Mouse (Mus musculus) testis, adult 2 months (tissue): ENCODE measurements around the gene B3galt1. TPM values are rescaled to one million over a fixed set of nuclear protein-coding genes. Genes with fewer than 3 reads are reported as not detected.

Experiments
- H3K27ac ChIP-seq: fragments of 200-500 bp; 2 replicates; pipeline ENCODE4 v1.5.1; 2012; ENCODE audit warnings: low read depth, low read length; ENCODE audit not compliant: control insufficient read depth, insufficient read depth
- H3K27me3 ChIP-seq: fragments of 200-500 bp; 2 replicates; pipeline ENCODE4 v1.6.1; 2012; ENCODE audit warnings: mild to moderate bottlenecking, low read length, moderate library complexity; ENCODE audit not compliant: control insufficient read depth, insufficient read depth
- H3K36me3 ChIP-seq: fragments of 200-500 bp; 2 replicates; pipeline ENCODE4 v1.6.1; 2012; ENCODE audit warnings: mild to moderate bottlenecking, low read length; ENCODE audit not compliant: control insufficient read depth, insufficient read depth
- H3K4me1 ChIP-seq: fragments of 200-500 bp; 2 replicates; pipeline ENCODE4 v1.6.1; 2012; ENCODE audit warnings: low read length; ENCODE audit not compliant: control insufficient read depth, insufficient read depth
- H3K4me3 ChIP-seq: fragments of 200-500 bp; 2 replicates; pipeline ENCODE4 v1.5.1; 2012; ENCODE audit warnings: low read depth, mild to moderate bottlenecking, low read length, moderate library complexity, mixed read lengths; ENCODE audit not compliant: control insufficient read depth
- CTCF ChIP-seq: fragments of 200-500 bp; IDR thresholded peaks from 2 replicates; pipeline ENCODE4 v1.5.1; 2012; ENCODE audit warnings: low read depth, mild to moderate bottlenecking, inconsistent platforms, low read length, moderate library complexity; ENCODE audit not compliant: control insufficient read depth, insufficient read depth, insufficient replicate concordance
- POLR2A ChIP-seq: fragments of 200-500 bp; IDR thresholded peaks from 2 replicates; pipeline ENCODE4 v1.6.1; 2012; ENCODE audit warnings: low read depth, mild to moderate bottlenecking, inconsistent platforms, low read length, moderate library complexity; ENCODE audit not compliant: control insufficient read depth
- polyA plus RNA-seq: library from polyadenylated mRNA; depleted of rRNA; stranded (reverse); fragments of >200 nt; gene quantifications from 2 replicates; pipeline ENCODE4 v1.2.3, GENCODE M21; 2012; rRNA removed

B3galt1 gene
- 0.36 and 0.40 TPM in 2 replicates for polyA plus RNA-seq

GRCm38 (mm10) chr2:67565480-67566331 lies at the start of gene B3galt1:
TSS of gene B3galt1 (plus strand) at chr2:67565871.
- H3K4me3 ChIP-seq = peak within 1 kb of the TSS; percentile 70
- H3K36me3 ChIP-seq = no peaks in the 10 kb centered on the region
- peaks cover 8% of the 10 kb centered on the region for H3K4me1 ChIP-seq
- no peaks in the 10 kb centered on the region for H3K27me3 ChIP-seq
- H3K27ac ChIP-seq = no peak within 1 kb of the TSS
- no peak for TF ChIP-seq POLR2A
- no peak for TF ChIP-seq CTCF

GRCm38 (mm10) chr2:67516405-67516804 lies 49.3 kb upstream of the B3galt1 start:
- TF ChIP-seq CTCF (no peak), POLR2A (no peak)
- no peaks in the 10 kb centered on the region for H3K36me3 ChIP-seq
- H3K27me3 ChIP-seq = no peaks in the 10 kb centered on the region
- H3K4me3 ChIP-seq = no peak overlapping the region
- no peak overlapping the region for H3K27ac ChIP-seq
- no peaks in the 10 kb centered on the region; the same call in 1 of the 2 replicates for H3K4me1 ChIP-seq

- no peaks in the 10 kb centered on the region for H3K4me1 ChIP-seq
- H3K36me3 ChIP-seq = no peaks in the 10 kb centered on the region
- H3K27me3 ChIP-seq = no peaks in the 10 kb centered on the region
- no peak overlapping the region for H3K27ac ChIP-seq
- H3K4me3 ChIP-seq = no peak overlapping the region
- TF ChIP-seq POLR2A (no peak), CTCF (no peak)
These were observed 30.3 kb upstream of the B3galt1 start for GRCm38 (mm10) chr2:67535347-67535746.

- Histone ChIP-seq H3K4me3 (no peak overlapping the region), H3K36me3 (no peaks in the 10 kb centered on the region), H3K4me1 (no peaks in the 10 kb centered on the region)
These were observed 26.2 kb upstream of the B3galt1 start for GRCm38 (mm10) chr2:67539426-67539825.

GRCm38 (mm10) chr2:67541957-67542696 lies 23.5 kb upstream of the B3galt1 start:
- H3K36me3 ChIP-seq = no peaks in the 10 kb centered on the region
- no peak overlapping the region for H3K27ac ChIP-seq
- no peaks in the 10 kb centered on the region for H3K27me3 ChIP-seq
- no peak overlapping the region for H3K4me3 ChIP-seq
- no peaks in the 10 kb centered on the region for H3K4me1 ChIP-seq
- no peak for TF ChIP-seq CTCF
- TF ChIP-seq POLR2A = no peak

More at GRCm38 (mm10) chr2:67539426-67539825, 26.2 kb upstream of the B3galt1 start:
- TF ChIP-seq POLR2A (no peak), CTCF (no peak)
- H3K27ac ChIP-seq = no peak overlapping the region
- no peaks in the 10 kb centered on the region for H3K27me3 ChIP-seq

GRCm38 (mm10) chr2:67544426-67544825 lies 21.2 kb upstream of the B3galt1 start:
- Histone ChIP-seq H3K4me1 (no peaks in the 10 kb centered on the region), H3K27me3 (no peaks in the 10 kb centered on the region), H3K4me3 (no peak overlapping the region), H3K36me3 (no peaks in the 10 kb centered on the region), H3K27ac (no peak overlapping the region)
- TF ChIP-seq POLR2A = no peak
- no peak for TF ChIP-seq CTCF

- H3K4me1 ChIP-seq = peaks cover 8% of the 10 kb centered on the region
- H3K27me3 ChIP-seq = no peaks in the 10 kb centered on the region
- H3K4me3 ChIP-seq = peak overlapping the region; percentile 70
- no peaks in the 10 kb centered on the region for H3K36me3 ChIP-seq
- TF ChIP-seq POLR2A = no peak
- TF ChIP-seq CTCF = no peak
- H3K27ac ChIP-seq = no peak overlapping the region
These were observed 706 bp upstream of the B3galt1 start for GRCm38 (mm10) chr2:67564851-67565479.
